Mouse (Mus musculus): ENCODE data around the gene Plekha4. TPM values are rescaled to one million over a fixed set of nuclear protein-coding genes. Genes with fewer than 3 reads are reported as not detected.

Plekha4 gene
- polyA plus RNA-seq, 1 experiment from 2014 or later, result 1.1 TPM

DNA sequence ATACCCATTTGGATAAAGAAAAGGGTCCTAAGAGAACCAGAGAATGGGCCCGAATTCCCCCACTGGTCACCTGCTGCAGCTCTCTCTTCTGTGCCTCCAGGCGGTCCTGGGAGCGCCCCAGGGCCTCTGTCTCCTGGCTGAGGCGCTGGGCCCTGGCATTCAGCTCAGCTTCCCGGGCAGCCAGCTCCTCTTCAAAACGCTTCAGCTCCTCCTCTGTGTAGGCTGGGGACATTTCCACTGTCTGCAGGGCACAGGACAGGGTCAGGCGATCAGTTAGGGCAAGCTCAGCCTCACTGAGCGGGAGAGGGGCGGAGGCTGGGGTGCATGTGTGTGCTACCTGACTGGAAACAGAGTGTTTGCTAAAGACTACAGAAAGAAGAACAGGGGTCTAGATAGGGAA, 31.6 kb upstream of the Plekha4 start:
- H3K9ac ChIP-seq (ENCODE audit: low read depth, low read length), result no peak overlapping the region
- H3K9me3 ChIP-seq (replicated peaks; ENCODE audit: control insufficient read depth, low read length), result no peaks in the 10 kb centered on the region
- no peak overlapping the region for H3K4me3 ChIP-seq (ENCODE audit: low read depth, low read length)
- no peak overlapping the region for H3K4me2 ChIP-seq
- H3K4me1 ChIP-seq (ENCODE audit: control insufficient read depth, insufficient read depth, low read length), result peaks cover under 1% of the 10 kb centered on the region; the same call in 1 of the 2 replicates
- H3K27ac ChIP-seq (ENCODE audit: low read depth, low read length), result no peak overlapping the region
- ATAC-seq (replicated peaks; ENCODE audit: insufficient number of reproducible peaks, low FRiP score, low TSS enrichment), result no peak
- peaks cover 42% of the 10 kb centered on the region for H3K36me3 ChIP-seq (ENCODE audit: control insufficient read depth, insufficient read depth, low read length)
- 83% methylated on average over 9 of the region's 9 CpGs for WGBS (ENCODE audit: insufficient replicate concordance)
- H3K27me3 ChIP-seq (ENCODE audit: control insufficient read depth, insufficient read depth, low read length), result no peaks in the 10 kb centered on the region

DNA sequence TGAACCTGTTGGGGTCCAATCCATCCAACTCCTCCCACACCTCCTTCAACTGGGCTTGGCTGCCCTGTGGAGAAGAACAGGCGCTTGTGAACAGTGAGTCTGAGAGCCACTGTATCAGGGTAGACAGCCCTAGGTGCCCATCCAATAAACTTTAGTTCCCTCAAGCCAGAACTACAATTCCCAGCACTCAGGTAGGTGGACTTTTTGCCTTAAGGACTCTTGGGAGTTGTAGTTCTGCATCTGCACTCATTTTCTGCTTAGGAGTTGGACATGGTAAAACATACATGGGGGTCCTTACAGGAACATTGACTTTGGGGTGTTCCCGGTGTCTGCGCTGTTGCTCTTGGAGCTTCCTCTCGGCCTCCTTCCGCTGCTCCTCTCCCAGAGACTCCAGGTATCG, 27.7 kb upstream of the Plekha4 start:
- ATAC-seq (replicated peaks; ENCODE audit: insufficient number of reproducible peaks, low FRiP score, low TSS enrichment), result no peak
- no peaks in the 10 kb centered on the region for H3K27me3 ChIP-seq (ENCODE audit: control insufficient read depth, insufficient read depth, low read length)
- H3K4me2 ChIP-seq, result no peak overlapping the region
- 94% methylated on average over 6 of the region's 6 CpGs for WGBS (ENCODE audit: insufficient replicate concordance)
- peaks cover 3% of the 10 kb centered on the region; the same call in 1 of the 2 replicates for H3K4me1 ChIP-seq (ENCODE audit: control insufficient read depth, insufficient read depth, low read length)
- no peak overlapping the region for H3K27ac ChIP-seq (ENCODE audit: low read depth, low read length)
- no peak overlapping the region for H3K9ac ChIP-seq (ENCODE audit: low read depth, low read length)
- H3K36me3 ChIP-seq (ENCODE audit: control insufficient read depth, insufficient read depth, low read length), result peaks cover 38% of the 10 kb centered on the region
- no peaks in the 10 kb centered on the region for H3K9me3 ChIP-seq (replicated peaks; ENCODE audit: control insufficient read depth, low read length)
- no peak overlapping the region for H3K4me3 ChIP-seq (ENCODE audit: low read depth, low read length)

DNA sequence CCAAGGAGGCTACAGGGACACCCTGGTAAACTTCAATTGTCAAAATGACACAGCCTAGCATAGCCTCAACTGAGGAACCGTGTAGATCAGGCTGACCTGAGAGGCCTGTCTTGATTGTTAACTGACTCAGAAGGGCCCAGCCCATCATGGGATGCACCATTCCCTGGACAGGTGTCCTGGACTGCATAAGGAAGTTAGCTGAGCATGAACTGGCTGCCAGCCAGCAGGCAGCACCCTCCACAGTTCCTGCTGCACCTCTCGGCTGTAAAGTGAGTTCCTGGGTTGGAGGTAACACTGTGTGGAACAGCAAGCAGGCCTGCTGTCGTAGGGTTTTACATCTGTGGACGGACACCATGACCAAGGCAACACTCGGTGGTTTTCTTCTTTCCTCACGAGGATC, 18.5 kb upstream of the Plekha4 start:
- no peak overlapping the region for H3K4me2 ChIP-seq
- H3K27ac ChIP-seq (ENCODE audit: low read depth, low read length), result no peak overlapping the region
- no peak overlapping the region for H3K9ac ChIP-seq (ENCODE audit: low read depth, low read length)
- H3K36me3 ChIP-seq (ENCODE audit: control insufficient read depth, insufficient read depth, low read length), result peaks cover 11% of the 10 kb centered on the region; the same call in 1 of the 2 replicates
- H3K4me1 ChIP-seq (ENCODE audit: control insufficient read depth, insufficient read depth, low read length), result peaks cover 17% of the 10 kb centered on the region
- H3K4me3 ChIP-seq (ENCODE audit: low read depth, low read length), result no peak overlapping the region
- no peaks in the 10 kb centered on the region for H3K9me3 ChIP-seq (replicated peaks; ENCODE audit: control insufficient read depth, low read length)
- no peaks in the 10 kb centered on the region for H3K27me3 ChIP-seq (ENCODE audit: control insufficient read depth, insufficient read depth, low read length)
- ATAC-seq (replicated peaks; ENCODE audit: insufficient number of reproducible peaks, low FRiP score, low TSS enrichment), result no peak
- 84% methylated on average over 6 of the region's 6 CpGs for WGBS (ENCODE audit: insufficient replicate concordance)

DNA sequence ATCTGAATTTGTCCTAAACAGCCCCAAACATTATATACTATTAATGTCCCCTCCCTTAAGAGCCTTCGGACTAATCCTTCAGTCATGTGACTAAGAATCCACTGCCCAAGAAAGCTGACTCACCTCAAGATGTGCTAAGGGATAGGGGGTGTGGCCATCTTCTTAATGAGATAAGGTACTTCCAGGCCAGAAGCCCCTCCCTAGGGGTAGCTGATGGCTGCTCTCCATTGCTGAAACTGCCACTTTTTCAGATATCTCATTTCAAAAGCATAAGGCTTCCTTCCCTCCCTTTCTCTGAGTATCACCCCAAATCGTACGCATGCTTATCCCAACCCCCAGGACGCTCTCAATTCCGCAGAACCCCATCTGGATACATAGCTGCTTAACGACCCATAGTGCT, 17.6 kb upstream of the Plekha4 start:
- peak overlapping the region; percentile 56; the same call in 1 of the 2 replicates for H3K4me3 ChIP-seq (ENCODE audit: low read depth, low read length)
- ATAC-seq (replicated peaks; ENCODE audit: insufficient number of reproducible peaks, low FRiP score, low TSS enrichment), result peak; percentile 65; the same call in 1 of the 2 replicates
- H3K27ac ChIP-seq (ENCODE audit: low read depth, low read length), result no peak overlapping the region
- WGBS (ENCODE audit: insufficient replicate concordance), result 70% methylated on average over 6 of the region's 6 CpGs
- peaks cover 11% of the 10 kb centered on the region; the same call in 1 of the 2 replicates for H3K36me3 ChIP-seq (ENCODE audit: control insufficient read depth, insufficient read depth, low read length)
- H3K9ac ChIP-seq (ENCODE audit: low read depth, low read length), result peak overlapping the region; percentile 52
- no peaks in the 10 kb centered on the region for H3K27me3 ChIP-seq (ENCODE audit: control insufficient read depth, insufficient read depth, low read length)
- H3K9me3 ChIP-seq (replicated peaks; ENCODE audit: control insufficient read depth, low read length), result no peaks in the 10 kb centered on the region
- H3K4me2 ChIP-seq, result peak overlapping the region; percentile 87
- H3K4me1 ChIP-seq (ENCODE audit: control insufficient read depth, insufficient read depth, low read length), result peaks cover 17% of the 10 kb centered on the region

DNA sequence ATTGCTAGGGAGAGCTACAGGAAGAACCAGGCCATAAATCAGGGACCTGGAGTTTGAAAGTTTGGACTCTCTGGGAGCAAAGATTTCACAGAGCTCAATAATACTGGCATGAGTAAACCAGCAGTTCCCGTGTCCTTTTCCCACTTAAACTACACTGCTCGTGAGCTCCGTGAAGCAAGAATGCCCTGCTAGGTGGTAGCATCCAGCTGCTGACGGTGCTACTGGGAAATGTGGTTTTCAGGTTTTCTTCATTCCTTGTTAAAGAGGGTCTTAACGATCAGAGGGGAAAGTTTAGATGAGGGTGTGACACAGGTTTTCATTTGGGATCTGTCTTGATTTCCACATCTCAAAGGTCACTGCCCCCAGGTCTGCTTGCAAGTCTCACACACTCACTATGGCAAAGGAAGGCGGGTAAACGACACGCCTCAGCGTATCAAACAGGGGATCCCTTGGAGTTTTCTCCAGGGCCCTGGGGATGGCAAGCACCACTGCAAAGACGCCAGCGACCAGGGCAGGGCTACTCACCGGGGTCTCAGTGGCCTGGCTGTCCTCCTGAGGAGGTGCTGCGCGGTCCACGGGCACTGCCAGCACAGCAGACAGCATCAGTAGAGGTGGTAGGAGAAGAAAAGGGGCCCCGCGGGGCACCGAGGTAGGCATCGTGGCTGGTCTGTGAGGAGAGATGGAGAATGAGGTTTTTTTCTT, 16.8 kb upstream of the Plekha4 start:
- Histone ChIP-seq H3K36me3 (ENCODE audit: control insufficient read depth, insufficient read depth, low read length) (peaks cover 11% of the 10 kb centered on the region; the same call in 1 of the 2 replicates), H3K9ac (ENCODE audit: low read depth, low read length) (peak overlapping the region; percentile 75), H3K9me3 (replicated peaks; ENCODE audit: control insufficient read depth, low read length) (no peaks in the 10 kb centered on the region), H3K27ac (ENCODE audit: low read depth, low read length) (peak overlapping the region; percentile 89; the same call in 1 of the 2 replicates), H3K4me1 (ENCODE audit: control insufficient read depth, insufficient read depth, low read length) (peaks cover 17% of the 10 kb centered on the region), H3K27me3 (ENCODE audit: control insufficient read depth, insufficient read depth, low read length) (no peaks in the 10 kb centered on the region), H3K4me2 (peak overlapping the region; percentile 87), H3K4me3 (ENCODE audit: low read depth, low read length) (peak overlapping the region; percentile 56)
- ATAC-seq (replicated peaks; ENCODE audit: insufficient number of reproducible peaks, low FRiP score, low TSS enrichment), result no peak; the same call in 1 of the 2 replicates
- WGBS (ENCODE audit: insufficient replicate concordance), result 33% methylated on average over 19 of the region's 19 CpGs

- Histone ChIP-seq H3K27ac (ENCODE audit: low read depth, low read length) (peak within 1 kb of the TSS; percentile 89), H3K9ac (ENCODE audit: low read depth, low read length) (peak within 1 kb of the TSS; percentile 75), H3K4me3 (ENCODE audit: low read depth, low read length) (peak within 1 kb of the TSS; percentile 56), H3K27me3 (ENCODE audit: control insufficient read depth, insufficient read depth, low read length) (no peaks in the 10 kb centered on the region), H3K4me1 (ENCODE audit: control insufficient read depth, insufficient read depth, low read length) (peaks cover 17% of the 10 kb centered on the region), H3K36me3 (ENCODE audit: control insufficient read depth, insufficient read depth, low read length) (peaks cover 9% of the 10 kb centered on the region; the same call in 1 of the 2 replicates), H3K4me2 (peak within 1 kb of the TSS; percentile 87), H3K9me3 (replicated peaks; ENCODE audit: control insufficient read depth, low read length) (no peaks in the 10 kb centered on the region)
- ATAC-seq (replicated peaks; ENCODE audit: insufficient number of reproducible peaks, low FRiP score, low TSS enrichment), result peak; percentile 80
- 1% methylated on average over 44 of the region's 44 CpGs for WGBS (ENCODE audit: insufficient replicate concordance)
Observed at GRCm38 (mm10) chr7:45509912-45510787, 16.0 kb upstream of the Plekha4 start, which contains the start of gene Nucb1. Nucb1 (minus strand) TSS chr7:45510406.

DNA sequence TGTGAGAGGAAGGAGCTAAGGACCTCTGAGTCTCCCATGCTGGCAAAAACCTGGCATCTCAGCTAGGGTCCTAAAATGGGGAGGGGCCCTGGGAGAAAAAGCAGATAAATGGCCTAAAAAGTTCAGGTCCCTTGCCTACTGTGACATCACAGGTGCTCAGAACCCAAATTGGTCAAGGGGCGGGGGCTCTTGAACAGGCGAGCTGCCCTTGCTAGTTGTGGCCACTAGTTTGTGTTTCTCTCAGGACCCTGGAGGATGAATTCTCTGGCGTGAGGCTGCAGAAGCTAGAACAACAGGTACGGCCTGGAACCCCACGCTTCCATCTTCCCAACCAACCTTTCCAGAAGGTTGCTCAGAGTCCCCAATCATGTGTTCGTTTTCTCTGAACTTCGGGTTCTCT, 11.7 kb upstream of the Plekha4 start:
- no peaks in the 10 kb centered on the region for H3K36me3 ChIP-seq (ENCODE audit: control insufficient read depth, insufficient read depth, low read length)
- H3K4me3 ChIP-seq (ENCODE audit: low read depth, low read length), result no peak overlapping the region
- H3K27me3 ChIP-seq (ENCODE audit: control insufficient read depth, insufficient read depth, low read length), result no peaks in the 10 kb centered on the region
- no peak overlapping the region for H3K27ac ChIP-seq (ENCODE audit: low read depth, low read length)
- H3K4me1 ChIP-seq (ENCODE audit: control insufficient read depth, insufficient read depth, low read length), result peaks cover 7% of the 10 kb centered on the region
- 79% methylated on average over 7 of the region's 7 CpGs for WGBS (ENCODE audit: insufficient replicate concordance)
- ATAC-seq (replicated peaks; ENCODE audit: insufficient number of reproducible peaks, low FRiP score, low TSS enrichment), result no peak
- H3K4me2 ChIP-seq, result no peak overlapping the region
- no peaks in the 10 kb centered on the region for H3K9me3 ChIP-seq (replicated peaks; ENCODE audit: control insufficient read depth, low read length)
- no peak overlapping the region for H3K9ac ChIP-seq (ENCODE audit: low read depth, low read length)

- H3K36me3 ChIP-seq (ENCODE audit: control insufficient read depth, insufficient read depth, low read length), result no peaks in the 10 kb centered on the region
- peak; percentile 73 for ATAC-seq (replicated peaks; ENCODE audit: insufficient number of reproducible peaks, low FRiP score, low TSS enrichment)
- H3K27me3 ChIP-seq (ENCODE audit: control insufficient read depth, insufficient read depth, low read length), result no peaks in the 10 kb centered on the region
- no peak overlapping the region for H3K4me3 ChIP-seq (ENCODE audit: low read depth, low read length)
- H3K9me3 ChIP-seq (replicated peaks; ENCODE audit: control insufficient read depth, low read length), result no peaks in the 10 kb centered on the region
- peaks cover 4% of the 10 kb centered on the region; the same call in 1 of the 2 replicates for H3K4me1 ChIP-seq (ENCODE audit: control insufficient read depth, insufficient read depth, low read length)
- peak overlapping the region; percentile 43; the same call in 1 of the 2 replicates for H3K9ac ChIP-seq (ENCODE audit: low read depth, low read length)
- H3K27ac ChIP-seq (ENCODE audit: low read depth, low read length), result peak overlapping the region; percentile 63
- 15% methylated on average over 16 of the region's 16 CpGs for WGBS (ENCODE audit: insufficient replicate concordance)
- H3K4me2 ChIP-seq, result peak overlapping the region; percentile 52
Observed at GRCm38 (mm10) chr7:45515436-45515835, 10.7 kb upstream of the Plekha4 start.
